ENCODE assay signal across 15 mouse cellular contexts in genomic region chr10:111388545-111389320, GRCm38 (mm10).
A peak's percentile ranks its signal among the peaks of the same experiment; 100 is the strongest.
DNase-seq lines count a peak whose midpoint lies in the region; ATAC-seq and TF ChIP-seq lines count a peak whose summit lies in the region.
"Had no signal": no experiment of that assay in that cellular context is flagged by ENCODE, and none has a peak within 500 bp of the region (broad histone marks: within the 10 kb centered on the region; RNA-seq: fewer than 3 reads in every experiment).

No protein-coding gene starts in this region.

- peak overlapping the region; percentile 35; the same call in 1 of the 2 replicates for H3K4me2 ChIP-seq in midbrain, embryonic 11.5 days
- no peak overlapping the region for H3K4me2 ChIP-seq in lung, postnatal 0 days (replicated peaks; ENCODE audit: low read depth, low read length)
- H3K4me2 ChIP-seq: neural tube, embryonic 12.5 days had no signal

- H3K36me3 ChIP-seq in testis, adult 2 months (ENCODE audit: control insufficient read depth, insufficient read depth, low read length), result no peaks in the 10 kb centered on the region
- H3K36me3 ChIP-seq in midbrain, embryonic 11.5 days (ENCODE audit: control insufficient read depth, insufficient read depth, low read length), result no peaks in the 10 kb centered on the region
- no peaks in the 10 kb centered on the region for H3K36me3 ChIP-seq in lung, postnatal 0 days (ENCODE audit: insufficient read depth, low read length)
- H3K36me3 ChIP-seq: G1E; neural tube, embryonic 12.5 days had no signal

- no peak for TF ChIP-seq POLR2A in testis, adult 2 months (IDR thresholded peaks at IDR 0.05; ENCODE audit: control insufficient read depth, low read depth, low read length)

- TF ChIP-seq CTCF in testis, adult 2 months (IDR thresholded peaks at IDR 0.05; ENCODE audit: control insufficient read depth, insufficient read depth, insufficient replicate concordance, low read depth, low read length), result no peak
- TF ChIP-seq CTCF in lung, postnatal 0 days (IDR thresholded peaks at IDR 0.05), result no peak

- no peak overlapping the region for H3K9ac ChIP-seq in midbrain, embryonic 11.5 days (ENCODE audit: low read length)
- no peak overlapping the region for H3K9ac ChIP-seq in lung, postnatal 0 days (replicated peaks; ENCODE audit: low read depth)
- H3K9ac ChIP-seq: liver, embryonic 14.5 days; neural tube, embryonic 12.5 days had no signal

- DNase-seq in embryo, embryonic 10.5 days (ENCODE audit: low spot score), result peak; percentile 23
- DNase-seq in embryo, embryonic 9.5 days (ENCODE audit: extremely low spot score), result no peak
- DNase-seq in testis, postnatal 10 days (ENCODE audit: low spot score), result no peak
- DNase-seq in midbrain, embryonic 11.5 days (ENCODE audit: low spot score, missing footprints), result peak; percentile 87
- no peak for DNase-seq in lung, postnatal 25 days (ENCODE audit: low spot score)
- DNase-seq in heart, adult 11 months, result no peak
- DNase-seq in lung, postnatal 0 days (ENCODE audit: low spot score), result no peak
- DNase-seq: cerebellum, adult 8-10 months; heart, postnatal 4 days had no signal

- no peak overlapping the region for H3K27ac ChIP-seq in testis, adult 2 months (ENCODE audit: control insufficient read depth, insufficient read depth, low read depth, low read length)
- no peak overlapping the region for H3K27ac ChIP-seq in midbrain, embryonic 11.5 days (ENCODE audit: low read depth, low read length)
- no peak overlapping the region for H3K27ac ChIP-seq in lung, postnatal 0 days (ENCODE audit: low read length)
- H3K27ac ChIP-seq: liver, embryonic 14.5 days; neural tube, embryonic 12.5 days had no signal

- H3K27me3 ChIP-seq in testis, adult 2 months (ENCODE audit: control insufficient read depth, insufficient read depth, low read length), result no peaks in the 10 kb centered on the region
- H3K27me3 ChIP-seq in midbrain, embryonic 11.5 days (ENCODE audit: control insufficient read depth, insufficient read depth, low read length), result no peaks in the 10 kb centered on the region
- H3K27me3 ChIP-seq in lung, postnatal 0 days (replicated peaks; ENCODE audit: insufficient read depth, low read length), result no peaks in the 10 kb centered on the region
- H3K27me3 ChIP-seq: neural tube, embryonic 12.5 days had no signal

- peaks cover 6% of the 10 kb centered on the region for H3K4me1 ChIP-seq in testis, adult 2 months (ENCODE audit: control insufficient read depth, insufficient read depth, low read length)
- H3K4me1 ChIP-seq in midbrain, embryonic 11.5 days (ENCODE audit: control insufficient read depth, insufficient read depth, low read length), result peaks cover 12% of the 10 kb centered on the region
- peaks cover 5% of the 10 kb centered on the region; the same call in 1 of the 2 replicates for H3K4me1 ChIP-seq in lung, postnatal 0 days (ENCODE audit: insufficient read depth, low read depth, low read length)
- H3K4me1 ChIP-seq: neural tube, embryonic 12.5 days had no signal

- TF ChIP-seq EP300 in lung, postnatal 0 days (IDR thresholded peaks at IDR 0.05), result no peak

- peak; percentile 81 for ATAC-seq in midbrain, embryonic 11.5 days (ENCODE audit: low FRiP score)
- no peak for ATAC-seq in lung, postnatal 0 days
- ATAC-seq: activated CD4-positive, CD25-positive, alpha-beta regulatory T cell, adult 4 months had no signal

- no peaks in the 10 kb centered on the region for H3K9me3 ChIP-seq in midbrain, embryonic 11.5 days (ENCODE audit: control insufficient read depth, low read length)
- no peaks in the 10 kb centered on the region for H3K9me3 ChIP-seq in lung, postnatal 0 days (ENCODE audit: low read length)
- H3K9me3 ChIP-seq: G1E; neural tube, embryonic 12.5 days had no signal

- peak overlapping the region; percentile 26 for H3K4me3 ChIP-seq in testis, adult 2 months (ENCODE audit: control insufficient read depth, low read depth, low read length)
- no peak overlapping the region for H3K4me3 ChIP-seq in midbrain, embryonic 11.5 days (ENCODE audit: low read depth, low read length)
- H3K4me3 ChIP-seq in lung, postnatal 0 days (ENCODE audit: low read depth, low read length), result no peak overlapping the region
- H3K4me3 ChIP-seq: layer of hippocampus, adult 2 months; neural tube, embryonic 12.5 days had no signal

- 72% methylated on average over 12 of the region's 12 CpGs for WGBS in midbrain, embryonic 11.5 days
- WGBS in lung, postnatal 0 days, result 80% methylated on average over 12 of the region's 12 CpGs

Comparison
In these comparisons a context has a peak if more than half of its experiments do, and no peak if none do; other contexts are left out.
1. DNase-seq: peak in embryo, embryonic 10.5 days (single experiment) and midbrain, embryonic 11.5 days (single experiment); none in embryo, embryonic 9.5 days (single experiment), testis, postnatal 10 days (single experiment), lung, postnatal 25 days (single experiment), heart, adult 11 months (single experiment) and lung, postnatal 0 days (single experiment).